Mouse (Mus musculus): ENCODE results near the gene Gm27179.
"Not testable (repeated sequence)": the region's sequence is repeated elsewhere in the genome, so short reads cannot be mapped to it uniquely, and the experiment has no call there.

Gene Gm27179

DNA sequence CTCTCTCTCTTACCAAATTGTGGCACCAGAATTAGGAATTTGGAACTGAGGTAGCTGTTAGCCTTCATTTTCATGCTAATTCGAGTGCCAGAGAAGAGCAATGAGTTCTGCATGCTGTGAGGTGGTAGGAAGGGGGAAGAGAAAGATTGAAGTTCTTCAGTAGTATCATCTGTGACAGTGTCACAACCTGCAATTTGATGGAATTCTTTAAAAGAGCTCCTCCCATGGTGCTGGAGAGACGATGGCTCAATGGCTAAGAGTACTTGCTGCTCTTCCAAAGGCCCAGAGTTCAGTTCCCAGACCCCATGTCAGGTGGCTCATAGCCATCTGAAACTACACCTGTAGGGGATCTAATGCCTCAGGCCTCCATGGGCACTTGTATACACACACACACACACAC lies at the start of gene Gm27179:
Gene Gm27179, minus strand, starts transcription at position 101 of the 400 bp plus-strand sequence.
- in situ Hi-C loops (cut with MboI, MseI) = not testable (repeated sequence)

DNA sequence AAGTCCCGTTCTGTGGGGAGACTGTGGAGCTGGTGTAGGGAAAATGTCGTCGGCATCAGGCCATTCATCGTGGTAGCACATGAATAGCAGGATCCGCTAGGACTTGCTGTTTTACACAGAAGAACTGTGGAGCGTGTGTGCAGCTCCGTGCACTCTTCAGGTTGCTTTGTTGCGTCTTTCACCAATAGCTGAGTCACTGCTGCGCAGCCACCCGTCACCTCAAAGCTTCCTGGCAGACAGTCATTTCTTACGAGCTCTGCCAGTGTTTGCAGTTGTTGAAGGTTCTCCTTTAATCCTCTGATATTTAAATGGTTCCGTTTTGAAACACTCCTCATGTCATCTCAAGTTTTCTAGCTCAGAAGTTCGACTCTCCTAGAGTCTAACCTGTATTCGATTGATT lies 45.2 kb upstream of the Gm27179 start:
- in situ Hi-C loops (cut with MboI, MseI) = not testable (repeated sequence)

DNA sequence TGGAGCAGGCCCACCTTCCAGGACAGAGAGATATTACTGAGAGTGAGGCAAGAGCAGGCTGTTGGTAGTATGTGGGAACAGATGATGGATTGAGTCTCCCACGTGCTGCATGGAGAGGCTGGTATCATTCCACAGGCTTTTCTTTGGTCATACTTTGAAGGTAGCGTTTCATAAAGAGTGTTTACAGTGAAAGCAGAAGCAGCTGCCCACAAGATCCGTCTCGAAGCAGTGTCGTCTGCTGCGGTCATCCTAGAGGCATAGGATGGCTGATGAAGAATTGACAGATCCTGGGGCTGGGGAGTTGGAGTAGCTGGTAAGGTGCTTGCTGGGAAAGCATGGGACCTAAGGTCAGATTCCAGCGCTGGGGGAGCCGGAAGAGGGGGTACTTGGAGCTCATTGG lies 44.5 kb upstream of the Gm27179 start:
- in situ Hi-C loops (cut with MboI, MseI) = not testable (repeated sequence)

DNA sequence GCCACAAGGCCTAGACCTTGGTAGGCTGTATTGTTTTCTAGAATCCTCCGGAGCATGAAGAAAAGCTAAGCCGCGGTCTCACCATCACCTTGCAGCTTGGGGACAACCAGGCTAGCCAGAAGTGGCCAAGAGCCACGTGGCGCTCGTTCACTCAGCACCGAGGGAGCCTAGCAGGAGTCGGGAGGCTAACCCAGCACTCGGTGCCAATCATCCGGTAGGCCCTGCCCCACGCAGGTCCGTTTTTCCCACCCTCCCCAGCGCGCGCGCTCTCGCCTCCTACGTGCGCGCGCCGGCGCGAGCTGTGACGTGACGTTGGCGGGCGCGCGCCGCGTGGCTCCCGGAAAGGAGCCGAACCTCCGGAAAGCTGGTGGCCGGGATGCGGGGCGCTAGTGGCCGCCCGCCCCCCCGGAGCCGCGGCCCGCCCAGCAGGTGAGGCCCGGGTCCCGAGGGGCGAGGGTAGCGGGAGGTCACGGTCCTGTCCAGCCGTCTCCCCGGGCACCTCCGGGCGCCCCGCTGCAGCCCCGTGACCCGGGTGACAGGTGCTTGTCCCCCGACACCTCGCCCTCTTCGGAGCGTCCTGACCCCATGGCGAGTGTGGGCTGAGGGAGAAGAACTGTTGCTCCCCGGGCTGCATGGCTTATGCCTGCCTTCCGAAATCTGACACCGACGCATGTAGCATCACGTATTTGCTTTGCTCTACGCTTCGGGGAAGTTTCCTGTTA lies 42.9 kb upstream of the Gm27179 start, which contains the start of gene Entpd4b:
Gene Entpd4b, plus strand, starts transcription at position 315 of the 722 bp plus-strand sequence.
- in situ Hi-C loops (cut with MboI, MseI) = not testable (repeated sequence)

DNA sequence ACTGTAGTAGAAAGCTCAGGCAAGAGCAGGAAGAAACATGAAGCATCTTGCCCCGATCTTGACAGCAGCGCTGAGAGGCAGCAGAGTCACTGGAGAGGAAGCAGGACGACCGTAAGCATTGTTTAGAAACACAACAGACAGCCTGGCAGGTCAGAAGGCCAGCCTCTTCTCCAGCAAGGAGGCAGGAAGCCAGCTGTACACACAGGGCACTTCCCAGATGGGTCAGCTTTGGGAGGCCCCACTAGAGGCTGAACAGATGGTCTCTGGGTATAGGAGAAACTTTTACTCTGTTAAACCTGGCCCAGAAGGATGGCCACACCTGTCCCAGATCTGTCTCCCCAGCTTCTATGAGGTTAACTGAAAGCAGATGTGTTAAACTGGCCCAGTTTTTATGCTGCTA lies 35.0 kb upstream of the Gm27179 start:
- in situ Hi-C loops (cut with MboI, MseI) = not testable (repeated sequence)

DNA sequence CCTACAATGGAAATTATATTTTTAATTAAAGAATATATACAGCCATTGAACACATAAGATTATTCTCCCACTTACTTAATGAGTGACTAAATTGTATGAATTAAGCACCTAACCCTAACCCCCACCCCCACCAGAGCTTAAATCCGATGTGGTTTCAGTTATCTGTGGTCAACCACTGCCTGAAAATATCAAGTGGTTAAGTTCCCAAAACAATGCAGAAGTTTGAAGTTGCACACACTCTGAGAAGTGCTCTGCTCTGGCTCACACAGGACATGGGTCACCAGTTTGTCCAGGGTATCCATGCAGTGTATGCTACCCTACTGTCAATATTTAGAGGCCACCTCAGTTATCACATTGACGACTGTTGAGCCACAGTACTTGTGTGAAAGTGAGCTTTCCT lies 32.7 kb upstream of the Gm27179 start:
- in situ Hi-C loops (cut with MboI, MseI) = not testable (repeated sequence)

DNA sequence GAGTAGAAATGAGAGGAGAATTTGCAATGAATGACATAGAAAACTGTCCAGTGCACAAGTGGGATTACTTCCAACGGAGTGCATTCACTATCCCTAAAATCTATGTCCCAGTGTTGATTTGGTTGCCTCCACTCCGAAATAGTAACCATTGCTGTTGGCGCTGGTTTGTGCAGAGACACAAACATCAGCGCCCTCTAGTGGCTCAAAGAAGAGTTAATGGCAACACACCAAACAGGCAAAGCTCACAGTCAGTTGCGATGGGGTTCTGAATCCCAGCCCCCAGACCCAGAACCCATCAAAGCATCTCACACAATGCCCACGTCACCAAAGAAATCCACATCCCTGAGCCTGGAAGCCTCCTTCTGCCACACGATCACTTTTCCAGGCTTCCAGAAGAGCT lies 31.7 kb upstream of the Gm27179 start:
- in situ Hi-C loops (cut with MboI, MseI) = not testable (repeated sequence)

DNA sequence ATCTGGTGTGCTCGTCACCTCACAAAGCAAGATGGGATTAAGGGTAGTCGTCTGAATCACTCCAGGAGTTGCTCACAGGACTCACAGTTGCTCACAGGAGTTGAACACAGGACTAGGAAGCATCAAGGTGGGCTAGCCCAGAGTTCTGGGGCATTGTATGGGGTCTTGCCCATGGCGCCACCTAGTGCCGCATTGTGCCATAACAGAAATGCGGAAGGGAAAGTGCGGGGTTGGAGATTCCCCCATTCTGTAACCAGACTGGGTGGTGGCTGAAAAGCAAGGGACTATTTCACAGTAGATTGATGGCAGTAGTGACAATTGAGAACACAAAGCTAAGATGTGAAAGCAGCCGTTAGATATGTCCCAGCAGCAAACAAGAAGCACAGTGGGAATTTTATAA lies 30.3 kb upstream of the Gm27179 start:
- in situ Hi-C loops (cut with MboI, MseI) = not testable (repeated sequence)

DNA sequence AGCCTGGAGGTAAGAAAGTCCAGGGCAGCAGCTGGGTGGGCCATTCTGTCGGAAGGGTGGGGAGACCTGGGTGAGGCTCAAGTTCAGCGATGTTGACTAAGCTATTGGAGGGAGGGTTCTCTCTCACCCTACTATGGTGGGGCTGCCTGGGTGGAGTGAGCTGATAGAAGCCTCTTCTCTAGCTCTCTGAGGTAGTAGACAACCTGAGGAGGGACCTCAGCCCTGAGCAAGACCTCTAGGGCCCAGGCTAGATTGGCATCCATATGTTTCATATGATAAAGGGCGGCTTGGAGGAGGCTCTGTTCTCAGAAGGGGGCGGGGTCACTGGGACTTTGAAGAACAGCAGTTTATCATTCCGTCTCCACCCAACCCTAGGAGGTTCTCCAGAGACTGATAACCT lies 27.8 kb upstream of the Gm27179 start:
- in situ Hi-C loops (cut with MboI, MseI) = not testable (repeated sequence)

DNA sequence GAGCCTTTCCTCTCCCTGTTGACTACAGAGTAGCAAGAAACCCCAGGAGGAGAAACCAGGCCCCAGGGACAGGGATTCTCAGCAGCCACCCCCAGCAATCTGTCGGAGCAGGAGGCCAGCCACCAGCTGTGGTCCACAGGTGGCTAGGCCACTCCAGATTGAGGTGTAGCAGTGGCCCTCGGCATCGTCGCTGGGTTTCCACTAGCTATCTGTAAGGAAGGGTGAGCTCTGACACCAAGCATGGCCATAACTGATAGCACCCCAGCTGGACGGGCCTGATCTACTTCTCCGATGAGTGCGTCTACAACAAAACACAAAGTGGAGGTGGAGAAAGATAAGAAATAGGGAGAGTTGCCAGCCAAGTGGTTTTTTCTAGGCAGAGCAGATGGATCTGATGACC lies 24.2 kb upstream of the Gm27179 start:
- in situ Hi-C loops (cut with MboI, MseI) = not testable (repeated sequence)

DNA sequence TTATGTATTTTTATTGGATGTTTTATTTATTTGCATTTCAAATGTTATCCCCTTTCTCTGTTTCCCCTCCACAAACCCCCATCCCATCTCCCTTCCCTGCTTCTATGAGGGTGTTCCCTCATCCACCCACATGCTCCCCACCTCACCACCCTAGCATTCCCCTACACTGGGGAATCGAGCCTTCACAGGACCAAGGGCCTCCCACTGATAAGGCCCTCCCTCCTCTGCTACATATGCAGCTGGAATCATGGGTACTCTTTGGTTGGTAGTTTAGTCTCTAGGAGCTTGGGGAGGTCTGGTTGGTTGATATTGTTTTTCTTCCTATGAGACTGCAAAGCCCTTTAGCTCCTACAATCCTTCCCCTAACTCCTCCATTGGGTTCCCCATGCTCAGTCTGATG lies 13.9 kb upstream of the Gm27179 start:
- in situ Hi-C loops (cut with MboI, MseI) = not testable (repeated sequence)

DNA sequence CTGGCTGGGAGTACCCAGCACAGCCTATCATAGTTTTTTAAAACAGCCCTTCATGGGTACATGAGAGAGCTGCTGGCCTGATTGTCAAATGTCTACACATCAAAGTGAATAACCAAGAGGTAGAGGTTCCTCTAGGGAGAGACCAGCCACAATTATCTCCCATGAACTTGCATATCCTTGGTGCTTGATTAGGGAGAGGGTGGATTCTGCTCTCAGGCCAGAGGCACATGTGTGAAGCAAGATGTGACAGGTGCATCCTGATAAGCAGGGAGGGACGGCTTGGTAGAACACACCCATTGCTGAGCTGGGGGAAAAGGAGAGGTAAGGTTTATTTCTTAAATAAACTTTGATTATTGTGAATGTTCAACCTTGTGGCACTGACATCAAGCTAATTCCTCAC lies 10.7 kb upstream of the Gm27179 start:
- in situ Hi-C loops (cut with MboI, MseI) = not testable (repeated sequence)

DNA sequence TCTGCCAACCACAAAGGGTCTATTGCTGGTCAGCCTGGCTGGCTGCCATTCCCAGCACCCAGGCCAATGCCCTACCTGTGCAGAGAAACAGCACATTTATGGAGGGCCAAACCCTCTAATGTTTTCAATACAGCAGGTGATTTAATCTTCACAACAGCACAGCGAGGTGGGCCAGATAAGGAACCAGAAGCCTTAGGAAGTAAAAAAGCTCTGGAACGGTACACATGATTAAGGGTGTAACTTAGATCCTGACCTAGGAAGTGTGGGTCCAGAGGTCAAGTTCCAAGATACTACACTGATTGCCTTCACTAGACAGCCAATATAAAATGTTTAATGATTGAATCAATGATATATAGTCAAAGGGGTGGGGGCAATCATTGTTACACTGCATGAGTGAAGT lies 8.5 kb upstream of the Gm27179 start:
- in situ Hi-C loops (cut with MboI, MseI) = not testable (repeated sequence)

DNA sequence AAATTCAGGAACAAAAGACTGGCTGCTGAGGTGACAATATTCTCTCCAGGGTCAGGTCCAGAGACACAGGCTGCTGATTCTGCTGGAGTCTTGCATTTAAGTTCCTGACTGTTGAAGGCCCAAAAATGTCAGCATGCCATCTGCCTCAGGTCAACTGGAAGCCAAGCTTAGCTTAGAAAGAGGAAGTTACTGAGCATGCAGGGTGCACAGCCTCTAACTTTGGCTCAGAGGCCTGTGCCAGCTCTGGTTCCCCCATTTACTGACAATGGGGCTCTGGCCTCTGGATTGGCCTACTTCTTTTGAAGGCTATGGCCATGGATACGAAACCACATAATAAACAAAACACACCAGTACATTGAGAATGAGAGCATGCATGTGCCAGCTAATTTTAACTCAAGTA lies 5.3 kb downstream of the Gm27179 start:
- in situ Hi-C loops (cut with MboI, MseI) = not testable (repeated sequence)

DNA sequence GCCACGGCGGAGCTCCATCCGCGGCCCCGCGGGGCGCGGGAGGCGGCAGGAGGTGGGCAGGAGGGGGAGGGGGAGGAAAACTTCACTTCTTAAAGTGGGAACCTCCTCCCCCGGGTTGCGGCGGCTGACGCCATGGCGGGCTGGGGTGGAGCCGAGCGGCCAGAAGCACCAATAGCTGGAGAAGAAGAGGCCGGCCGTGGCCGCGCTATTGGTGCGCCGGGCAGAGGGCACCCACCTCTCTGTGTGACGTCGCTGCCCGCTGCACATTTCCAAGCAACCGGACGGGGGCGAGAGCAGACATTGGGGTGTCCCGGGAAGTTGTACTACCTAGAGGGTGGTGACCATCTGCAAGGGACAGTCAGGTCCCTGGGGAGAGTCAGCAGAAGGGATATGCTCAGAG lies 9.2 kb downstream of the Gm27179 start, which contains the start of gene Gm16867:
Gene Gm16867, minus strand, starts transcription at position 189 of the 400 bp plus-strand sequence.
- in situ Hi-C loops (cut with MboI, MseI) = not testable (repeated sequence)

DNA sequence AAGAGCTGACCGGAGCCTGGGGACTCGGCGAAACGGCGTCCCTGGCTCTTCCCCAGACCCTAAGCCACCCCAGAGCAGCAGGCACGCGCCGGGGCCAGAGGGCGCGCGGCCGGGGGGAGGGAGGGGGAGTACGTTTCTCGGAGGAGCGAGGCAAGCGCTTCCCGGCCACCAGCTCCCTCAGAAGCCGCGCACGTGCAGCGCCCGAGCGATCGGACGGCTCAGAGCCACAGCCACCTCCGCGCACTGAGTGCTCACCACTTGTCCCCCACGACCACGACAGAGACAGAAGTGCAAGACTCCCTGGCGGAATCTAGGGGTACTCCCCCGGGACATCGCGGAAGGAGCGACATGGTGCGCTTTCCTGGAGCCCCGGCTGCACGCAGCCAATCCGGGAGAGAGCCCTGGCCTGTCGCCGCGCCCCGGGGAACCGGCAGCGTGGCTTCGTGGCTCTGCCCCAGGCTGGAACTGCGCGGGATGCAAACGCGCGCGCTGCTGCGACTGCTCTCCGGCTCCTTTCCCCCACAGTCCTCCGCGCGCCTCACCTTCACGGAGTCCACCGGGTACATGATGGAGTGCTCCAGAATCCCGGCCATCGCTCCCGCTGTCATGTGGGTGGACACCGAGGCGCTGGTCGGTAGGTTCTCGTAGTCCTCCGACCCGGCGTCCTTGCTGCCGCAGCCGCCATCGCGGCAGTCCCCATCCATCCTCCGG lies 9.8 kb downstream of the Gm27179 start:
- in situ Hi-C loops (cut with MboI, MseI) = not testable (repeated sequence)

DNA sequence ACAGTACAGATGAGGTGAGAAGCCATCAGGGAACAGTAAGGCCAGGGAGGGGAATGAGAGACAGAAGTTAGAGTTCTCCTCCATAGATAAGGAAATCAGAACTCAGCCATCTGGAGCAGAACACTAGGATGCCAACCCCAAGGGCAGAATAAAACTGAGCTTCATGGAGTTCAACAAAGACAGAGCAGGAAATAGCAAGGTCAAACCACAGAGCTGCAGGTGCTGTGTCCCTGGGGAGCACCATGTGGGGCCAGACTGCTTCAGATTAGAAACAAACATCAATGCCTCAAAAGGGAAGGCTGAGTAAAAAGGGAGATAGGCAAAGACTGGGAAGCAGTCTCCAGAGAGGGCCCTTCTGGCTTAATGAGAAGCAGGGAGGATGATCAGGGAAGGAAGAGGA lies 16.1 kb downstream of the Gm27179 start:
- in situ Hi-C loops (cut with MboI, MseI) = not testable (repeated sequence)

DNA sequence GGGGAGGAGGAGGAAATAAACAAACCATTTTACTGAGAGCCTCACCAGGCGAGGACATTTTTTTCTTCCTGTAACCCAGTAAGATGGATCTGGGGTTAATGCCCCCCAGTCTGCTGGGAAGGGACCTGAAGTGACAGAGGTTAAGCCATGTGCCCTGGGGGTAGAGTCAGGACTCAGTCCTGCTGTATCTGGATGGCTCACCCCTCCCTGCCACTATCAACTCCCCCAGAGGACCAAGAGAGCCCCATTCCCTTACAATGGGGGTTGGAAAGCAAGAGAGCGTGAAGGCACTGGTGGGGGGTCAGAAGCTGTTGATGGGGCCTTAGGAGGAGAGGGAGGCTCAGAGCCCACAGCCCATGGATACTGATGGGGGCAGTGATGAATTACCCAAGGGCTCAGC lies 17.4 kb downstream of the Gm27179 start:
- in situ Hi-C loops (cut with MboI, MseI) = not testable (repeated sequence)

DNA sequence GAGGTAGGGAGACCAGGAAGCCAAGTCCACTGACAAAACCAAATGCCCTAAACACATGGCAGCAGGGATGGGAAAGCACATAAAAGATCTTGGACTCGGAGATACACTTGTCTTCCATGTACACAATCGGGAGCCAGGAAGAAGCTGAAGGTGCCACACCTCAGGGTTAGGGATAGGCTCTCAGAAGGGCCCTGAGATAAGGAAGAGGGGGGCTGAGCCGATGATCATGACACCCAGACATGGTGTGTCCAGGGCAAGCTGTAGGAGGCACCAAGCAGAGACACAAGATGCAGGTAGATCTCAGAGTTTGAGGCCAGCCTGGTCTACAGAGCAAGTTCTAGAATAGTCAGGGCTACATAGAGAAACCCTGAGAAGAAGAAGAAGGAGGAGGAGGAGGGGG lies 17.8 kb downstream of the Gm27179 start:
- in situ Hi-C loops (cut with MboI, MseI) = not testable (repeated sequence)

DNA sequence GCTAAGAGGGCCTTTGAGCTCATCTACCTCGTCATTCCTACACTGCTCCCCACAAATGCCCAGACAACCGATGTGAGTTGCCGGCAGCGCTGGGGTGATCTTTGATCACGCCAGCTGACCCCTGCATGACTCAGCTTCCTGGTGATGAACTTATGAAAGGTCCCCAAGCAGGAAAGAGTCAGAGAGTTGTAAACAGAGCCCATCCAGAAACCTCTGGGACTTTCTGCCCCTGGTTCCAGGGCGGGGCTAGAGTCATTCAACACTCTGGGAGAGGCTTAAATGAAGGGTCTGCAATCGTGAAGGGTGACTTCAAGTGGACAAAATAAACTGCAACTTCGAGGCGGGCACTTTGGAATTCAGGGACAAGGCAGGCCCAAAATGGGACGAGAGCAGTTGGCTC lies 24.3 kb downstream of the Gm27179 start:
- in situ Hi-C loops (cut with MboI, MseI) = not testable (repeated sequence)

DNA sequence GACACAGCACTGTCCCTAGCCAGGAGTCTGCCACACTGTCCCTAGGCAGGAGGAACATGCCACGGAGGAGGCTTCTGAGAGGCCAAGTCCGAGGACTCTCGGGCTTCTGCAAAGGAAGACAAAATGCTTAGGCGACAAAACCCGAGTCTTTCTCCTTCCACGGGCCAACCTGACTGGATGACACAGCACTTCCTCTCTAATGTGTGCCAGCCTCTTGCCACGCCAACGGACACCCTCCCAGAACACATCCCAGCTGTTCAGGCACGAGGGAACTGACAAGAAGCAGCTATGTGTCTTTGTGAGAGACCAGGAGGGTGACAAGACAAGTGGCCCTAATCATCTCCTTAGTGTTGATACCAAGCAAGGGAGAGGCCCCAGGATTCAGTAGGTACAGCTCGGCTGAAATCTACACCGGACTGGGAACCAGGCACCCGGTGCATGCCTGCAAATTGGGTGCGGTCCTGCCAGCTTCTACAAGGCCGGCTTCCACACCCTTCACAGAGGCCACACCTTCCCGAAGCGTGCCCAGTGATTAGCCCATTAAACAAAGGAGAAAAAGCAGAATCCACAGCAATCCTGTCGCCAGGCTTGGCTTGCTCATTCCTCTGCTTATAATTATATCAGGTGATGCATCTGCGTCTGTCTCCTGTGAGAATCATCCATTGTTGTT lies 26.7 kb downstream of the Gm27179 start:
- in situ Hi-C loops (cut with MboI, MseI) = not testable (repeated sequence)

DNA sequence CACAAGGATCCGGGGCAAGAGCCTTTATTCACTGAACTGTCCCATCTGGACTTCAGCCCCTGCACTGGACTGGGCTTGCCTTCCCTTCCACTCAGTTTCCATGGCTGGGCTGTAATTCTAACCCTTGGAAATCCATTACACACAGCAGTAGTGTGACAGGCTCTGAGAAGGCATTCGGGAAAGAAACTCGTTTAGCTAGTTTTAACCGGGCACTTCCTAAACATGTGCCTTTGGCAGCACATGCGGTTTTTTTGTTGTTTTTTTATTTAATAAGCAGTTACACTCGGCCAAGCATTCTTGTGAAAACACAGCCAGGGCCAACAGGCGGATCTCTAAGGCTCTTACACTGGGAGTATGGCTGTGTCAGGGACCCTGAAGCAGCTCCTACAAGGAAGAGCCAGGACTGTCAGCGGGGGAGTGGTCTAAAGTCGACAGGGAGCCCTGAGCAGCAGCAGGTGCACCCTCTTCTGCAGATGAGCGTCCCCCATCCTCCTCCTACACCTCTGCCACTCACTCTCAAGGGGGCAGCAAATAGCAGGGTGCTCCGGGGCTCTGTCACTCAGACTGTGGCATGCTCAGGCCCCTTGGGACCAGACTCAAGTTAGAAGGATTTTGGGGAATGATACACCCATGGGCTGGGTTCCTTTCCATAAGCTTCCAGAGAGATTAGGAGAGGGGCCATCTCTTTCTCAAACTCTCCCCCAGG lies 38.3 kb downstream of the Gm27179 start:
- in situ Hi-C loops (cut with MboI, MseI) = loop anchor here (5.0 kb wide), 2 partner anchors 218 to 222 kb away; no protein-coding TSS in a partner anchor
